Mouse (Mus musculus) MEL (cell line): ENCODE data around the gene 4930432K21Rik.
A peak's percentile ranks its signal among the peaks of the same experiment; 100 is the strongest.

Experiments
- POLR2A ChIP-seq, 2 experiments: IDR thresholded peaks; 2 replicates each; pipeline ENCODE4 v1.6.1; 2011 to 2012; ENCODE audit warnings: low read length in 2 of 2, mild to moderate bottlenecking in 2 of 2, control low read depth in 1 of 2, improper control_type of control experiment in 1 of 2, low read depth in 1 of 2, moderate library complexity in 1 of 2; ENCODE audit not compliant: control insufficient read depth in 1 of 2, insufficient read depth in 1 of 2, poor library complexity in 1 of 2
- SMC3 ChIP-seq: IDR thresholded peaks from 2 replicates; pipeline ENCODE4 v1.6.1; 2011; ENCODE audit warnings: low read depth, low read length, improper control_type of control experiment

- peak; percentile 94 for TF ChIP-seq SMC3
- no peak for TF ChIP-seq POLR2A (IDR thresholded peaks at IDR 0.05; ENCODE audit: control insufficient read depth in 1 of 2, insufficient read depth in 1 of 2, low read depth in 1 of 2, low read length in 2 of 2, poor library complexity in 1 of 2)
Observed at GRCm38 (mm10) chr8:84187065-84187755, 39.4 kb downstream of the 4930432K21Rik start.
